Mouse (Mus musculus) G1E (cell line): ENCODE results near the gene Txndc11.

Experiments
- CTCF ChIP-seq: IDR thresholded peaks from 2 replicates; pipeline ENCODE4 v1.5.1; 2012; ENCODE audit warnings: low read depth, low read length, inconsistent platforms, mixed read lengths
- GATA1 ChIP-seq: IDR thresholded peaks from 2 replicates; pipeline ENCODE4 v1.6.1; 2012; ENCODE audit warnings: borderline replicate concordance, low read length, inconsistent platforms, mixed read lengths

DNA sequence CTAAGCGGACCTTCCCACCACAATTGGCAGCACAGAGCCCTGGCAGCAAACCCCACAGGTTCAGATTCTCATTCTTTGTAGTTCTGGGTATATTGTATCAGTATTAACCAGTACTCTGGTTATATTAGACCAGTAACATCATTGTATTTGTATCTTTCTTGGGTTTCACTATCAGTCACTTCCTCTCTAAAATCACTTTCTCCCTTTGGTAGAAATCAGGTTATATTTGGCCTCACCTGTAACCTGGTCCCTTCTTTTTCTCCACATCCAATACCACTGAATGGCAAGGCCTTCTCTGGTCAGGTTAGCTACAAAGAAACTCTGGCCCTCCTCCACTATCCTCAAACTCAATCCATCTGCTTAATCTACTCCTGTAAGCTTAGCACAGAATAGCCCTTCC is 29.5 kb downstream of the Txndc11 start:
- no peak for TF ChIP-seq GATA1
- TF ChIP-seq CTCF = no peak
